Mouse (Mus musculus): ENCODE data around the gene Ckap2.

Gene Ckap2

DNA sequence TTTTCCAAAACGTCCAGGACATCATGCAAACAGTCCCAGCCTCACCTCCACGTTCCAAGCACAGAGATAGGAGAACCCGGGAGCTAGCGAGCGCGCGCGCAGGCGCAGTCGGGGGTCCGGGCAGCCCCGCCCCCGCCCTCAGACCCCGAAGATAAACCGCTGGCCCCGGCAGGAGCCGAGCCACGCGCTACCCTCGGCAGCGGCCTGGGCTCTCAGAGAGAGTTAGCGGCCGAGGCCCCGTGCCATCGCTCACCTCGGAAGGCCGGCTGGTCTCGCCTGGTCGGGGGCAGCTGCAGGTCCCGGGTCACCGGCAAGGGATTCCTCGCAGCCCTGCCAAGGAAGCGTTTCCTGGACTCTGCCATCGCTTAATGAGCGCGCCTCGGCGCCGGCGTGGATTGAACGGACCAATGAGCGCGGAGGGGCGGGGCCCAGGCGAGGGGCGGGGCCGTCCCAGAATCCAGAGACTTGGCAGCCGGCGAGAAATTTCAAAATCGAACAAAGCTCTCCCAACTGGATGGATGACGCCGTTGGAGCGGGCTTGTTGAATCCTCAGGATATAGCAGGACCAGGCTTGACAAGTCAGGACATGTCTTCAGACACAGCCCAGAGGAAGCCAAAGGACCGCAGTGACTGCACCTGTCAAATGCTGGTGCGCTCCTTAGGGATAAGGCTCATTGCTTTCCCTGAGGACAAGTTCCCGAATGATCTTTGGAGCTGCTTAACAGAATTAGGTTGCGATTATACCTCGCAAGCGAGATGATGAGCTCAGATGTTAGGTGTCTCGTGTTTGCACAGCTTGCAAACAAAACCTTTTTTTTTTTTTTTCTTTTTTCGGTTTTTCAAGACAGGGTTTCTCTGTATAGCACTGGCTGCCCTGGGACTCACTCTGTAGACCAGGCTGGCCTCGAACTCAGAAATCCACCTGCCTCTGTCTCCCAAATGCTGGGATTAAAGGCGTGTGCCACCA is at the start of gene Ckap2:
TSS of gene Ckap2 (minus strand) at position 389 of the 967 bp plus-strand sequence.
- peak; percentile 92 to 93 for DNase-seq

DNA sequence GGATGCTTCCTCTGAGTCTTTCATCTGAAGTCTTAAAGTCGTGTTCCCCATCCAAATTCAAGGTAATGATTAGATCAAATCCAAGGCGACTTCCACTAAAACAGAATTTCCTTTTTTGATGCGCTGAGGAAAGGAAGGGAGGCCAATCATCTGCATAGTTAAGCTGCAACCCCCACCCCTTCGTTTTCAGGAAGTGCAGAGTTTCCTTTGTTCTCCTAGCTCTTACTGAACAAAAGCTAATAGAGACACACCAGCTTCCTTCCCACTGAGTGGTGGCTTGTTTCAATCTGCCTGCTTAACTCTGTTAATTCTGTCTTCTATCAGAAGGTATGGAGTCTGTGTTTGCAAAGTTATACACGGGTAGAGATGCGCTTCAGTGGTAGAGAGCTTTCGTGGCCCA is 43.0 kb upstream of the Ckap2 start:
- DNase-seq: no peak

DNA sequence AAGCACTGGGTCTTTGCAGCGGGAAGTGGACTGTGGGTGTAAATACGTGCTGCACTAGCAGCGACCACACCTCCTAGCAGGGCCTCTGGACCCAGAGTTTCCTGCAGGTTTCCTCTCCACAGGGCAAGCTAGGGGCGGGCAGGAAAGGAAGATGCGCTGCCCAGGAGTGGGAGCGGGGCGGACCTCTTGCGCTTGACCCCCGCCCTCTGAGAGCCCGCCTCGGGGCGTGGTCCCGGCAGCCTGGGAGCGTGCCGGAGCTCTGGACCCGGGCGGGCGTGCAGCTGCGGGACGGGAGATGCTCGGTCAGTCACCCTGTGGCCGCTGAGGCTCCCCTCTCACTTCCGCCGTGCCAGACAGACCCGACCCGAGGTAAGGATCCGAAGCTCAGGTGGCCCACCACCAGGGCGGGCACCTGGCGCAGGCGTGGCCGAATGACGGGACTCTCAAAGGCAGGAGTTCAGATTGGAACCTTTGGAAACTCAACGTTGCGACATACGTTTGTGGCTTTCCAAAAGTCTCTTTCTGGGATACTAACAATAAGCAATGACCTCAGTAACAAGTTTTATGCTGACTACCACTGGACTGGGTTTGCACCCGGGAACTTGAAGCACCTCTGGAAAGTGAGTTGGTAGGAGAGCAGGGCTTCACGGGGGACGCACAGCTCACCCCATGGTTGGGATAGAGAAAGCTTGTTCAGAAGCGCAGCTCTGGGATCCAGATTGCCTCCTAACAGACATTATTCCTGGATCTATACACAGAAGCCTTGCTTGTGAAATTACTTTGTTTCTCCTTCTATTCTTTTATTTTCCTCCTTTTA is 41.6 kb upstream of the Ckap2 start, which contains the start of gene Thsd1:
TSS of gene Thsd1 (plus strand) at position 253 of the 817 bp plus-strand sequence.
- DNase-seq: peak; percentile 13 to 17

DNA sequence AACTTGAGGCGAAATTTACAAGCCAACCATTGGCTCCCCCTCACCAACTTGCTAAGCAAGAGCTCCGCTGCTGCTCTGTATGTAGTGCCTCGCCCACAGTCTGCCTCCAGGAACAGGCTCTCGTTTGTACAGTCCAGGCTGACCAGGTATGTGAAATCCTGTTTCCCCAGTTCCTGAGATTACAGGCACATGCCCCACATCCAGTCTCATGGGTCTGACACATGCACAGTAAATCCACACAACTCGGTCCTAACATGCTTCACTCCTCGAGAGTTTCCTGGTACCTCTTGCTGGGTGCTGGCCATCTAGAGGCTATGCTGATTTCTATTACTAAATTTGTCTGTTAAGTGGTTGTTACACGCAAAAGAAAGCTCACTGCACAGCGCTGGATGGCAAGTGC is 40.7 kb upstream of the Ckap2 start:
- DNase-seq: no peak

DNA sequence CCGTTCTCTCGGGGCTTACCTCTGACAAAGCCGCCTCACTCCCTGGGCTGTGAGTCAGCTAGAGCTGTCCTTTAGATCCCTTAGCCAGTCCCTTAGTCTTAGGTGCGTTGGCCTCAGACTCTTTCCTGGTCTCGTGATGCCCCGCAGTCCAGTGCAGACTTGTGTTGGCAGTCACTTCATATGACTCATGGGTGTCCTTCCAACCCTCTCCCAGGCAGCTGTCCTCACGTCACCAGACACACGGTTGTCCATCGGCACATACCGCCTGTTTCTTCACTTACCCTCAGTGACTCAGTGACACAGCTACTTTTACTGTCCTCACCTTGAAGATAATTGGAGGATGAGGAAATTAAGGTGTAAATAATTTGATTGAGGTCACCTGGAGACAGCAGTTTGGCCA is 29.2 kb upstream of the Ckap2 start:
- DNase-seq: no peak

DNA sequence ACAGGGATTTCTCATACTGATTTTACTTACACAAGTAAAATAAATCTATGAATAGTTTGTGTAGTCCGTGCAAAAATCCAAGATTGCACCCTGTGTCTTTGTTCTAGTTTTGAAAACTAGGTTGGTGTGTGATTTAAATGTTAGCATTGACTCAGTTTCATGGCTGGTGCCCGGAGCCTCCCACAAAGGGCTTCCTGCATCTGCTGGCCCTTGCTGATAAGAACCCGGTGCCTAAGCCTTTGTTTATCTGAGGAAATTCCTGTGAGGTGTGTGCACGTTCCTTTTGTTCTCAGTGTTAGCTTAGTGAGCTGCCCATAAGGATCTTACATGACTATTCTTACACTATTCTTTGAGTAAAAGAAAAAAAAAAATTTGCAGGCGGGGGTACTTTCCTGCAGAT is 23.4 kb upstream of the Ckap2 start:
- DNase-seq: no peak

DNA sequence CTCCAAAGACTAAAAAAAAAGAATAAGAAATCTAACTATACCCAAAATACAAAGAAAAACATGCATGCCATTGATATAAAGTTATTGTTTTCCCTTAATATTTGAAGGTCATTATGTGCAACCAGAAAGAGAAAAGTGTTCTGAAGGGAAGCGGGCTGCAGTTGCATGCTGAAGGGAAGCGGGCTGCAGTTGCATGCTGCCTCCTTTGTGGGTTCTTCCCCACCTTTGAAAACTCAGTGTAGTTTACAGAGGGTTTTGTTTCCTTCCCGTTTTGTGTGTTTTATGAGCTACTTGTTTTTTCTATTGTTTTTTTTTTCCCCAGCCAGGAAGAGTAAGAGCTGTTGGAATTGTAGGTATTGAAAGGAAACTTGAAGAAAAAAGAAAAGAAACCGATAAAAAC is 21.9 kb upstream of the Ckap2 start:
- DNase-seq: no peak

DNA sequence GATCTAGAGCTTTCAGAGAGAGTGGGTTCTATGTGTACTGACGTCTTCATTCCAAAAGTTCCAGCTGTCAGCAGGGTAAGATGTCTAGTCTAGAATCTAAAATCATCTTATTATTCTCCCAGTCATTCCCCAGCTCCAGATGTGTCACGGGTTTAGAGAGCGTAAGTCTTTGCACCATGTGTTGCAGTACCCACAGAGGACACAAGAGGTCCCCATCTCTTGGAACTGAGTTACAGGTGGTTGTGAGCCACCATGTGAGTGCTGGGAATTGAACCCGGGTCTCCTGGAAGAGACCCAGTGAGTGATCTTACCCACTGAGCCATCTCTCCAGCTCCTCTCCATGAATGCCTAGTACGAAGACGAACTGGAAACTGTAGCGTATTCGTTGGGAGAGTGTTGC is 13.9 kb upstream of the Ckap2 start:
- no peak for DNase-seq

DNA sequence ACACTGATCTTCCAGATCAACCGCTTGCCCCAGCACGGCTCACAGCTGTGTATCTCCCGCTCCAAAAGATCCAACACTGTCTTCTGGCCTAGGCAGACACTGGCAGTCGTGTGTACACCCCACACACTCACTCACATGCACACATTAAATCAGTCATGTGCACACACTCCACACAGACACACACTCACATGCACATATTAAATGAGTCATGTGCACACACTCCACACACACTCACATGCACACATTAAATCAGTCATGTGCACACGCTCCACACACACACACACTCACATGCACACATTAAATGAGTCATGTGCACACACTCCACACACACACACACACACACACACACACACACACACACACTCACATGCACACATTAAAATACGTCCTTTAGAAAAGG is 12.3 kb upstream of the Ckap2 start:
- no peak for DNase-seq

DNA sequence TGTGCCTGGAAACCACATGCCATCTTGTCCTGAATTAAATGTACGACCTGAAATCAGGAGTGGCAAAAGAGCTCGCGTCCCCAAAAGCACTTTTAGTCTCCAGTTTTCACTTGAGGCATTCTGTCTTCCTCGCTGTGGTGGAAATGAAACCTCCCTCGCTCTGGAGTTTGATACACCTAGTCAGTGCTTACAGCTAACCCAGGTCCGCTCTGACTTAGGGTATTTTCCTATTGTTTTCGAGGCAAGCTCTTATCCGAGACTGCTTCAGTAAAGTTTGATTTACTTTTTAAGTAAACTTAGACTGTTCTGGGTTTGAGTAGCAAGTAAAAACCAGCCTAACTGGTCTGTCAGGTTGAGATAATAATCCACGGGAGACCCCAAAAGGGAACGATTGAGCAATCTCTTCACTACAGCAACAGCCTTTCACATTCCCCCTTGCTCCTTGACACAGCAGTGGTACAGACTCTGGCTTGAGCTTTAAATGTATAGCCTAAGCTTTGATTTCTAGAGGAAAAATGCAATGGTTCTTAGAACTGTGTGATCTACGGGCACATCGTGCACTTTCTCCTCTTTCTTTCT is 7.9 kb upstream of the Ckap2 start:
- no peak for DNase-seq

DNA sequence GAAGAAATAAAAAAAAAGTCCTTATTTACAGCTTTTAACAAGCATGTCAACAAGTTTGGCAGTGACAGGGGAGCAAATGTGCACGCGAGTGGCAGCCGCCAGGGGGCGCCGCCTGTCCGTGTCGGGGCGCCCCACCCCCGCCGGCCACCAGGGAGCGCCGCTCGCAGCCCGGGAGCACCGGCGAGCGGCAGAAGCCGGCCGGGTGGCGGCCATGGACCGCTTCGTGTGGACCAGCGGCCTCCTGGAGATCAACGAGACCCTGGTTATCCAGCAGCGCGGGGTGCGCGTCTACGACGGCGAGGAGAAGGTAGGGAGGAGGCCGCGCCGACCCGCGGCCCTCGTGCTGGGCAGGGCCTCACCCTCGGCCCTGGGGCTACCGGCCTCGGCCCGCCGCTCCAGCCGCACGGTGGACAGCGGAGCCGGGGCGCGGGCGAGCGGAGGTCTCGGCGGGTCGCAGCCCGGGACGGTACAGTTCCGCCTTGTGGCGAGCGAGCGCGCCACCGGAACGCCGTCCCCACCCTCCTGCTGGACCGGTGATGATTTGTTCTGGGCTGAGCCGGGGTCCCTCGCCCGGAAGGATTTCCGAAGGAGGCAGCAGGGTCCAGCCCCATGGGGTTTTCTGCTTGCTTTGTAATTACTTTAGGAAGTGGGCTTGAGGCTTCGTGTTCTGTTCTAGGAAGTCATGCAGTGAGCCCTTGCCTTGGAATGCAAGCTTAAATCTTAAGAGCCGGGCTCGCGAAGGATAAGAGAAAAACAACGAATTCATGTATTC is 7.2 kb upstream of the Ckap2 start, which contains the start of gene Vps36:
TSS of gene Vps36 (plus strand) at position 150 of the 772 bp plus-strand sequence.
- DNase-seq: peak; percentile 94 to 96

DNA sequence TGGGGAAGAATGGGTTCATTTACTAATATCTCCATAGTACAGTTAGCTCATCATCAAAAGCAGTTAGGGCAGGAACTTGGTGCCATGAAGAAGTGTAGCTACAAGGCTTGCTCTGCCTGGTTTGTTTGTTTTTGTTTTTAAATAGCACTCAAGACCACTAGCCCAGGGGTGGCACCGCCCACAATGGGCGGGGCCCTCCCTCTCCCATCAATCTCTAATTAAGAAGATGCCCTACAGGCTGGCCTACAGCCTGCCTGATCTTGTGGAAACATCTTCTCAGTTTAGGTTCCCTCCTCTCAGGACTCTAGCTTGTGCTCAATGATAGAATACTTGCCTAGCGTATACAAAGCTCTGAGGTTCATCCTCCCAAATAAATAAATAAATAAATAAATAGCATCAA is 735 bp downstream of the Ckap2 start:
- DNase-seq: peak in 1 of 2 experiments; percentile 16

DNA sequence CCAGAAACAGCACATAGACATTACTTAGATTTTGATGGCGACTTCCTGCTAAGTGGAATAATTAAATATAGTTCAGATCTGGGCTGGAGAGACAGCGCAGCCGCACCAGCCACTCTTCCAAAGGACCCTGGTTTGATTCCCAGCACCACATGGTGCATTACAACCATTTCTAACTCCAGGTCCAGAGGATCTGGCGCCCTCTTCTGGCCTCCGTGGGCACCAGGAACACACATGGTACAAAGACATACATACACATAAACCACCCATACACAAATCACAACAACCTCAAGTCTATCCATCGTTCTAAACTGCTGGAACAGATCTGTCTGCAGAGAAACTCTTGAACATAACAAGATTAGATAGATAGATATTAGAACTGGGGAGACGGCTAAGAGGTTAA is 9.7 kb downstream of the Ckap2 start:
- DNase-seq: no peak

DNA sequence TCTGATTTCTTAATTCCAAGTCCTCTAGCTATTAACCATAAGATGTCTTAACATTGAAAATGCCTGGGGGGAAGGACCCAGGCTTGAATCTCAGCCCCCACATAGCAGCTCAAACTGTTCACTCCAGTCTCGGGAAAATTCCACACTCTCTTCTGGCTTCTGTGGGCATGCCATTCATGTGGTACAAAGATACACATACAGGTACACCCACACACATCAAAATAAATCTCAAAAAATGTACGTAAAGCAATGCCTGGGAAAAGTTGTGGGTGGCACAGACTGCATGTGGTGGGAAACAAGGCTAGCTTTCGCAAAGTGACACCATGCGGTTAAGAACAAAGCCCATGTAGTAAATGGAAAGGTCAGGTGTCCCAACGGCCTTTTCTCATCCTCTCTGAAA is 16.5 kb downstream of the Ckap2 start:
- no peak for DNase-seq

DNA sequence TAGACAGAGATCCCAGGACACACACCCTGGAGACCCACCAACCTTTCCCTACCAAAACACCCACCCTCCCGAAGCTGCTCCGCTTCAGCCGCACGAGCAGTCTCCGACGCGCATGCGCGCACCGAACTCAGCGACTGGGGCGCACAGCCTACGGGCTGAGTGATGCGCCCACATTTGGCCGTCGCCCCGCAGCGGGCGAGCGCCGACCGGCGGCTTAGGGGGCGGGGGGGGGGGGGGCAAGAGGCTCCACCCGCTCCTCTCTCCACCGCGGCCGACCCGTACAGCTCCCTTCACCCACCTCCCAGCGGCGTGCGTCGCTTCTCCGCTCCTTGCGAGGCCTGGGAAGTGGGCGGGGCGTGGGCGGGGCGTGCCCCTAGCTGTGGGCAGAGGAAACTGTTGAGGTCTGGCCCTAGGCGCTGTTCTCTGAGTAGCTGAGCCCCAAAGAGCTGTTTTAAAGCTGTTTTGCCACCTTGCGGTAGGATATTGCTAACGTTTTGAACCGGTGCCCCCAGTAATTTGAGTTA is 19.5 kb downstream of the Ckap2 start, which contains the start of gene Nek3:
TSS of gene Nek3 (minus strand) at position 356 of the 524 bp plus-strand sequence.
- peak; percentile 91 for DNase-seq

DNA sequence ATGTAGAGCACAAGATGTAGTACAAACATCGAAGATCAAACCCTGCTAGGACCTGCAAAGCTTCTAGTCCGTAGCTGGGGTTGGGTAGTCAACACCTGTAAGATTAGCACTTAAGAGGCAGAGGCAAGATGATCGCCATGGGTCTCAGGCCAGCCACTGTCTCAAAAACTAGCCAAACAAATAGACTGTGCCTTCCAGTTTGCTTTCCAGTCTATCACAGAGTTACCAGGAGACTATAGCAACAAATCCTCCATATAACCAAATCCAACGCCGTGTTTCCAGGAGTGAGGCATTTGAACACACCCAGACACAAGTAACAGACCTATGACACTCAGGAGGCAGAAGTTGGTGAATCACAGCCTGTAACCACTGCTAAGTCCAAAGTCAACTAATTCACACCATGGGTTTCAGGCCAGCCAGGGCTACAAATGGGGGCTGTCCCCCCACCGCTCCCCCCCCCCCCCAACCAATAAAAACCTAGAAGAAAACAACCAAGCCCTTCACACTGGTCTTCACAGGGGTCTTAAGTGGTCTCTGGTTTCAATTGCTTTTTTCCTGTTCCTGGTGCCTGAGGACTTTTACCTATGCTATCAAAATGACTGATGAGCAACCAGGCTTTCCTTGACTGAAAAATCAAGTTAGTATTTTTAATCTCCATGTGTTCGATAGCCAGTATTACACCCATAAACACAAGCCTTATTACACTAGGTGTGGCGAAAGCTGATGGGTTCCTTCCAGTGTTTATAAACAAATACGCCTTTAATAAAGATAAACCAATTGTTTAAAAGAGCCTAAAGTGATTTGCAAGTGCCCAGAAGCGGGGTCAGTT is 20.2 kb downstream of the Ckap2 start:
- peak in 1 of 2 experiments; percentile 9 for DNase-seq

DNA sequence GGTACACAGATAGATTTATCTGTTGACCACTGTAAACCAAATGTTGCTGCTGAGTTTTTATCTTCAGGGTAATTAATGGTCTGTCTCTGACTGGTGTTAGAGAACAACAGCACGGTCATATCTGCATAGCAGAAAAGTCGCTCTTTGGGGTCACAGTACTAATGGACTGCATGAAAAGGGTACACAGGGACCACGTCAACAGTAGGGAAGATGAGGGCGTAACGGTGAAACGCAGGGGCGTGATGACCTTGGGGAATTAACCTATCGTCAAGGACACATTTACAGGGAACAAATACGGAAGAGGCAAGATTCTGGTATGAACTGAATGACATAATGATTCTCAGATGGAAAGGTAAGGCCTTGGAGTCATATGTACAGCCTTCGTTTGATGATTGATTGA is 21.2 kb downstream of the Ckap2 start:
- no peak for DNase-seq

DNA sequence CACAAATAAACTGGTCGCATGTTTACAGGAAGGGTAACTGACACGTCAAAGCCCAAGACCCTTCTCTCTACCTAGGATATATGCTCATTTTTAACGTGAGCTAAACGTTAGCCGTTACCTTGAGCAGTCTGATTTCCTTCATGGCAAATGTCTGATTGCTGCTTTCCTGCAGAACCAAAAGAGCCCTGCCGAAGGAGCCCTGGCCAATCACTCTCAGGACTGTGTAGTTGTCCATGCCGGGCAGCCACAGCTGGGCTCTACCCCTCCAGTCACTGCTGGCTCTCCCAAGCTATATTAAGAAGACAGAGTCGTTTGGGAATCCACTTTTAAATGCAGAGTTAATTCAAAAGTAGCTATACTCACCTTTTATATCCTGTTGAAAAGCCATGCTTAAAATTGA is 23.4 kb downstream of the Ckap2 start:
- no peak for DNase-seq

DNA sequence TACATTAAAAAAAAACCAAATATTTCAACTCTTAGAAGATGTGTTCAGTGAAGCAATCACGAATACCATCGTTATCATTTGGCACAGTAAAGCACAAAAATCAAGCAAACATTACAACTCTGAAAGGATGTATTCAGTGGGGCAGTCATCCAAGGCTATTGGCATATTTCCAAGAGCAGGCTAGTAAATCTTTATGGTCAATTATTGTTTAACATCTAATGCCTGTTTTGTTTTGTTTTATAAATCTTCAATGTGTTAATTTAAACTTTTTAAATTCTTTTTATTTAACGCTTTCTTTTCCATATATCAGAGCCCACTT is 35.3 kb downstream of the Ckap2 start:
- DNase-seq: peak; percentile 39 to 45

DNA sequence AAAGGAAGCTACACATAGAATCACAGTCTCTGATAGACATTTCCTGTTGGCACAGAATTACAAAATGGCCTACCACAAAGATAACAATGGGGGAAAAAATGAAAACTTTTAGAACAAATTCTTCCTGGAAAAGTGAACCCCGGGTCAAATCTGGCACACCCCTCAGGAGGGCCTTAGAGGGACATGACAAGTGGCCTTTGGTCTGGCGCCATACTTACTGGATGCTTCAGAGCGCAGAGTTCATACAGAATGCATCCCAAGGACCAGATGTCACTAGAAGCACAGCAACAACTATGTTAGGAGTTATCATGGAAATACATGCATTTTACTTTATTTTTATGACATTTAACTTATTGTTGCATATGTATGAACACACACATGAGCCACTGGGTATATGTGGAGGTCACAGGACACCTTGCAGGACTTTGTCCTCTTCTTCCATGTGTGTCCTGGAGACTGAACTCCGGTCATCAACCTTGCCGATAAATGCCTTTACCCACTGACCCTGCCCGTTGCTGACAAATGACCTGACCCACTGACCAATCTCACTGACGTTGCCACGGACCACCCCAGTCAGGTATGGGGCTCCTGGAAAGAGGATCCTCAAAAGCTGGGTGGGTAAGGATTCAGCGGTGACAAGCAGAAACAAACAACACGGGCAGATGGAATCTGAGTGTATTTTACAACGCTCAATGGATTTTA is 35.8 kb downstream of the Ckap2 start:
- DNase-seq: no peak

DNA sequence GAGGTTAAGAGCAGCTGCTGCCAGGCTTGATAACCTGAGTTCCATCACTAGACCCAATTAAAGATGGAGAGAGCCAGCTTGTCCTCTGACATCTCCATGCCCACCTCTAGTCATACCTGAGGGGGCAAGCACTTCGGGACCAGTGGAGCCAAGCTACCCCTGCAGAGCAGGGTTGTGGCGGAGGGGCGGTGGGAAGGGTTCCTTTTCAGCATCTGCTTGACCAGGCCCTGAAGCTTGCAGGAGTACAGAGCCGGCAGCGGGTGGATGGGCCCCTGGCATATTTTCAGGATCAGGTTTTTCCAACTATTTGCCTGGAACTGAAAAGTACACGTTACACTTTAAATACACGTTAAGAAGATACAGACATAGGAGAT is 37.3 kb downstream of the Ckap2 start:
- DNase-seq: no peak

All from cerebellum, postnatal 14 days (tissue).